Mouse (Mus musculus) spleen, postnatal 36 days (tissue): ENCODE measurements around the gene Tmem132c.
"Not testable (repeated sequence)": the region's sequence is repeated elsewhere in the genome, so short reads cannot be mapped to it uniquely, and the experiment has no call there.

Experiments
- DNase-seq, 2 experiments: peaks; one replicate each; pipeline ENCODE4 v3.0.0; 2022; ENCODE audit warnings: low spot score in 2 of 2, mixed read lengths in 1 of 2

Tmem132c gene

DNA sequence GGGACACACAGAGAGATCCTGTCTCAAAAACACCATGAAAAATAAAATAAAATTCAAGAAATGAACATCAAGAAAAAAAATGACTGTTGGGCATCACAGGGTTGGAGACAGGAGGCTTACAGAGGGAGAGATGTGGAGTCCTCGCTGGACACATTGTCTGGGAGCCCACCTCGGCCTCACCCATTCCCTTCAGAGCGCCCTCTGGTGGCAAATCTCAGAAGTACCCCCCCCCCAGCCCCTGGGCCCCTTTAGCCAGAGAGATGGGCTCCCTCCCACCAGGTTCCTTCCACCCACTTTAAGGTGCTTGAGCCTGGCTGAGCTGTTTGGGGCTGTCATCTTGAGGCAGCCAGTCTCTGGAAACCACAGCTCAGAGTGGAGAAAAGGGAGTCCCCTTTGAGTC is 99.5 kb downstream of the Tmem132c start:
- no peak for DNase-seq

DNA sequence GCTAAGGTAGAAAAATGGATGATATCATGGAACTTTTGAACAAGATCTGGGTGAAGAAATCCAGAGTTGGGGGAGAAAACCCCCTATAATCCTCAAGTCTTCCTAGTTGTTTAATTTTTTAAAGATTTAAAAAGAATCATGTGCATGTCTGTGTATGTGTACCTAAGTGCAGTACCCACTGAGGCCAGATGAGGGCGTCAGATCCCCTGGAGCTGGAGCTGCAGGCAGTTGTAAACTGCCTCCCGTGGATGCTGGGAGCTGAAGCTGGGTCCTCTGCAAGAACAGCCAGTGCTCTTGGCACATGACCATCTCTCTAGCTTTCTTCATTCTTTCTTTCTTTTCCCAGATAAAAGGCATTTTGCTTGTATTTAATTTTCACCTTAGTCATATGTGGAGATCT is 103.1 kb downstream of the Tmem132c start:
- no peak for DNase-seq

DNA sequence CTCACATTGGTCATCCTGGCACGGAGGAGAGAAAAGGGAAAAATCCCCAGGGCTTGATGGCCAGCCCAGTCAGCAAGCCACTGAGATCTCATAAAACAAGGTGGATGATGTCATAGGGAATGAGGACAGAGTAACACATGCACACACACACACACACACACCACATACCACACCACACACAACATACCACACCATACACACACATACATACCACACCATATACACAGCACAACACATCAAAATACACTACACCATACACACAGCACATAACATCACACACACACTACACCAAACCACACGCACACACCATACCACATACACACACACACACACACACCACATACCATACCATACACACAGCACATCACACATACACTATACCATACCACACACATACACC is 104.8 kb downstream of the Tmem132c start:
- no peak for DNase-seq

DNA sequence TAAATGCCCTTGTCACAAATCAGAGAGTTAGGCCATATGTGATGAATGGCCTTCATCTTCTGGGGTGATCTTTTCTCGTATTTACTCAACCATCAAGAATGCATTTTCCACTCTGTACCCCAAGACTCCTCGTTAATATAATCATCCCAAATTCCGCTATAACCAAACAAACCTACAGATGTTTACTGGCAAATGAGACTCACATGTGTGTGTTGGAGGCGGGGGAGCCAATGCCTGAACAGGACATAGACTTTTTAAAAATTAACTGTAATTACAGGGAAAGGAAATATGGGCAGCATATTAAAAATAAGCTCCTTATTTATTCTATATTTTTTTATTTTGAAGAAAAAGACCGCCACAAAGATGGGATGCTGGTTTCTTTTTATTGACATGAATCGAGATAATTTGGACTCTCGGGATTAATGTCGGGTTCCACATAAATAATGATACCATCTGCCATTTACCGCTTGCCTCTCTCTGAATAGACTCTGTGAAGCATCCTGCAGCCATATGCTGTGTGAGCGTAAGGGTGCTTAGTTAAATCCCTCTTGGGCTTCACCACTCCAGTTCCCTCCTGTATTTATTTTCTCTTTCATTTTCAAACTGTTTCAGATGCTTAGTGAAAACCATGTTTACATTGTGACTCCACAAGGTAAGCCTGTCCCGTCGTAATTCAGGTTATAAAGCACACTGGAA is 105.6 kb downstream of the Tmem132c start:
- no peak for DNase-seq

DNA sequence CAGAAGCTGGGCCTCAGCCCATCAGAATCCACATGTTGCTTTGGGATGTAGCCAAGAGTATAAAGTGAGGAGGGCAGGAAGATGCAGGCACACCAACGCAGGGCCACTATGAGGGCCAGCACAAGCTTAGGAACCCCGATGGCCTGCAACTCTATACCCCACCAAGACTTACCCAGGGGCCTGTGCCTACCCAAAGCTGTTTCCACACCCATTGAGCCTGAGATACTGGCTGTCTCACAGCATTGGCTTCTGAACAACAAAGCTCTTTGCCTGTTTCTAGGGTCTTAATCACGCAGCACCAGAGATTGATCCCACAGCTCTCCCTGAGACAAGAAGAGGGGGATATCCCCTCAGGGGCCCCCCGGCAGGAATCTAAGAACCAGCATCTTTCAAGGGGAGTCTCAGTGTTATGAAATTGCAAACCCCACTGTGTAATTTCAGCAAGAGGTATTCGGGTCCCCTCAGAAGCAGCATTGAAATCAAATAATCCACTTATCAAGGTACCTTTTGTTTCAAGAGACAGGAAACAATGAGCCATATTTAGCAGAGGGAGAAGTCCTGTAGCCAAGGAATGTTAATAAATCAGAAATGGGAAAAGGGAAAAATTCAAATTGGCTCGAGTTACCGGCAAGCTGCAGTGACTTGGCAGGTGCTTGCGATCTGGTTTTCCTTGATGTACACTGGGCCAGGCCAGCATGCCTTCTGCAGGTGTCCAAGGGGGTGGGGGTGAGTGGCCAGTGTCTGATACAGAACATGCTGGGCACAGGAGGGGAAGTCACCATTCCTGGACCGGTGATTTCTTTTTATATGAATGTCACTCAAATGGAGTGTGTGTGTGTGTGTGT is 107.8 kb downstream of the Tmem132c start:
- no peak for DNase-seq

DNA sequence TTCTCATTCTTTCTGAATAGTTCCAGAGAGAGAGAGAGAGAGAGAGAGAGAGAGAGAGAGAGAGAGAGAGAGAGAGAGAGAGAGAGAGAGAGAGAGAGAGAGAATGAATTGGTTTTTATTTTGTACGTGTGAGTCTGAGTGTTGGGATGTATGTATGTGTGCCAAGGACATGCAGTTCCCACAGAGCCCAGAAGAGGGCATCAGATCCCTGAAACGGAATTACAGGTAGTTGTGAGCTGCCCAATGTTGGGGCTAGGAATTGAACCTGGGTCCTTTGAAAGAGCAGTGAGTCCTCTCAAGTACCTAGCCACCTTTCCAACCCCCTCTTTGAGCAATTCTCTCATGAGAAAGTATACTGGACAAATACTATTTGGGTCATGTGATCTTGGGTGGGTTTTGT is 111.4 kb downstream of the Tmem132c start:
- DNase-seq, result no peak

DNA sequence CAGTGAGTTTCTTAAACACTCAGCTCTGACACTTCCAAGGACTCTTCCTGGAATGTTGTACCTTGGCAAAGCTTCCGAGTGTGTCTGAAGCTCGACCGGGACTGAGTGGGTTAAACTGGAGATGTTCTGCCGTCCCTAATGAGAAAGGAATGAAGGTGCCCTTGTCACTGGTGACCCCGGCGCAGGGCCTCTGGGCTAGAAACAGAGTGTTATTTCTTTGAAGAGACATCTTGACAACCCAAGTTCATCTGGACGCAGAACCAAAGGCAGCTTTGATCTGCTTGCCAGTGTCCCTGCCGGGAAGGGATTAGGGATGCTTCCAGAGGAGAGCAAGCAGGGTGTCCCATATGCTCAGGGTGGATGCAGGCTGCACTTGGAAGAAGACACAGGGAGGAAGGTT is 114.2 kb downstream of the Tmem132c start:
- no peak for DNase-seq

DNA sequence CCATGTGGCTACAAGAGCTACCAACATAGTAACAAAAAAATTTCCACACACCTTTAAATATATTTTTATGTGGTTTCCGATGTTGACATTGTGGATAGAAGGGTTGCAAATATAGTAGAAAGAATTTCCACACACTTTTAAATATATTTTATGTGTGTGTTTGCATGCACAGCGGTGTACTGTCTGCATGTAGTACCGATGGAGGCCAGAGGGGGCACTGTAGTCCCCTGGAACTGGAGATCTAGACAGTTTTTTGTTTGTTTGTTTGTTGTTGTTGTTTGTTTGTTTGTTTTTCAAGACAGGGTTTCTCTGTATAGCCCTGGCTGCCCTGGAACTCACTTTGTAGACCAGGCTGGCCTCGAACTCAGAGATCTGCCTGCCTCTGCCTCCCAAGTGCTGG is 116.3 kb downstream of the Tmem132c start:
- DNase-seq, result not testable (repeated sequence)

DNA sequence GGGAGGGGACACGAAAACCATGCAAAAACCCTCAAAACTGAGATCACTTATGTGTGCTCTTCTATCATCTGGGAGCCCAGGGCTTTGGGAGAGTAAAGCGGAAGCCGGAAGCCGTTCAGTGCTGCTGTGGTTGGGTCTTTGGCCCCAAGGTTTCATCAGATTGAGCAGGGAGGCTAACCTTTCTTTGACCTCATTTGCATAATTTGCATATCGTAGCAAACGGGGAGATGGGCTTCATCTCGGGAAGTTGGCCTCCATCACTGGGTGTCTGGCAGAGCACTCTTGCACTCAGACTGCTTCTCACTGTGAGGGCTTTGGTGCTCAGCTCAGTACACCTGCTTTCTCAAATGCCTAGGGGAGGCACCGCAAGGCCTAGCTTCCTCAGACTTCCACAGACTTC is 119.5 kb downstream of the Tmem132c start:
- DNase-seq, result no peak

DNA sequence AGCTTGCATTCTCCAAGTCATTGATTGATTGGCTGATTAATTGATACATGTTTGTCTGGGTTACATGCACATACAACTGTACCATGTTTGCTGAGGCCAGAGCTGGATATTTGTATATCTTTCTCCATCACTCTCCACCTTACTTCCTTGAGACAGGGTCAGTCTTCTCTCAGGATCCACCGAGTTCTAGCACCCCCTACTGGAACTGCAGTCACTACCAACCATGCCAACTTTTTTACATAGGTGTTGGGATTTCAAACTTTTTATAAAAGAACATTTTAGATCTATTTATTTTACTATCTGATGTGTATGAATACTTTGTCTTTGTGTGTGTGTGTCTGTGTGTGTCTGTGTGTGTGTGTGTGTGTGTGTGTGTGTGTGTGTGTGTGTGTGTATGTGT is 123.5 kb downstream of the Tmem132c start:
- no peak for DNase-seq

DNA sequence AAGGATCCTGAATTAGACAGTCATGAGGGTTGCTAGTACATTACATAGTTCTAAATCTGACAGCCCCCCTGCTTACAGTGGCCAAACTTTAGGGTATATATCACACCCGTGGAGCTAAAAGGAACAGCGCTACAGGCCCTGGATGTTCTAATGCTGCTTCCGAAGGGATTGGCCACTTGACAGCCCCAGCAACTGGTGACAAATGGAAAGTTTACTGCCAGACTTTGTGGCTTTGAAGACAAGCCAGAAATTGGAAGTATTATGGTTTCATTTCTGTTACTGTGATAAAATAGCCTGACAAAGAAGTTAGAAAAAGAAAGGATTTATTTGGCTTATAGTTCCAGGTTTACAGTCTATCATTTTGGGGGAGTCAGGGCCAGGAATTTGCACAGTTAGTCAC is 126.6 kb downstream of the Tmem132c start:
- DNase-seq, result no peak

DNA sequence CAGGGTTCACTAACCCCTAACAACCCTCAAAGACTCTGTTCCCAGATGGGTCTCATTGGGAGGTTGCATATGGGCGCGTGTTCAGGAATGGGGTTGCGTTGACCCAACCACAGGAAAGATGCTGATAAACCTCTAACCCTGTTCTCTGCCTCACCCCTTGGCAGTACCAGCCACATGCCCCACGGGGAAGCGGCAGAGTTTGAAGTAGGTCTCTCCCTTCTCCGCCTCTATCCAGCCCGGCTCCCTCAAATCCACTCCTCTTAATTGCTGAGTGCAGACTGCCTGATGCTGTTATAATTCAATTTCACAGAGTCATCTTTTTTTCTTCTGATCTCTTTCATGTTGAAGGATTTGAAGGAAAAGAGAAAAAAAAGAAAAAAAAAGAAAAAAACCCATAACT is 128.2 kb downstream of the Tmem132c start:
- no peak for DNase-seq

DNA sequence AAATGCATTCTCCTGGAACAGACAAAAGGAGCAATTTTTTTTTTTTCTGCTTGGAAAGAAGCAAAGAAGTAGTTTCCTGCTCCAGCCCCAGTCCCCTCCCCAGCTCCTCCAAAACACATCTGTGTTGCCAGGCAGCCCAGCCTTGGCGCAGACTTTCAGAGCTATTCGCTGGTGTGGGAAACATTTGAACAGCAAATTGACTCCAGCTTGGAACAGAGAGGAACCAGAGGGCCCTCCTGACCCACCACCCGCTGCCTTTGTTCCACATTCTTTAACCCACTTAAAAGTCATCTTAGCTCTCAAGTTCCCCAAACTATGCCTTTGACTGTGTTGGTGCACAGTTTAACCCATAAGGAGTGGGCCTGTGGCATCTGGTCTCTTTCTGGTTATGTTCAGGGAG is 128.9 kb downstream of the Tmem132c start:
- DNase-seq, result no peak

DNA sequence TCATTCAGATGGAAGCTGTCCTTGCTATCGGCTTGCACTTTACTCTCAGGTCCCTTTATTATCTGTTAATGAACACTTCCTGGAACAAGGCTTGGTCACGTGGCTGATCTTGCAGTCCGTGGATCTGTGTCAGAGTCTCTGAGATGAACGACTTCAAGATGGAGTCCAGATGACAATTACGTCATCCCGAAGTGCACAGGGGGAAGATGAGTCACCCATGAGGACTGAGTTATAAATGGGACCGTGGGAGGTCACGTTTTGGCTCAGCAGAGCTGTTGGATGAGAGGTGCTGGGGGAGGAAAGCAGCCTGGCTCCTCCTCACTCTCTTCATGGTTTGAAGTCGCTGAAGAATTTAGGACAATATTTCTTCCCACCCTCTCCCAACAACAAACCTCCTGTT is 132.6 kb downstream of the Tmem132c start:
- no peak for DNase-seq

DNA sequence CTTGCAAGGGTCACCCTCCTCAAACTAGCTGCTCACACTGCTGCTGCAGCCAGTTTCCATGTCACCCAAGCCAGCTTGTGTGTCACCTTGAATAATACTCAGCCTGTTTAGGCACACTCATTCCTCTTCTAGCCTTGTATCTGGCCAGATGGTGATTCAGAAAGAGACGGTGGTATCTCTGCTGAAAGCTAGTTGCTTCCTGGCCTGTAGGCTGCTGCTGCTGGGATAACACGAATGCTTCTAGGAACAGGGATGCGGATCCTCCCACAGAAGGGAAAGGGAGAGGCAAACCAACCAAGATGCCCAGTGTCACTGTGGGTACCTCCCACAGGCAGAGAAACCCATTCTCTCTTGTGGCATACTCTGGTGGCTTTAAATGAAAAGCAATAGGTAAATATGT is 134.0 kb downstream of the Tmem132c start:
- no peak for DNase-seq

DNA sequence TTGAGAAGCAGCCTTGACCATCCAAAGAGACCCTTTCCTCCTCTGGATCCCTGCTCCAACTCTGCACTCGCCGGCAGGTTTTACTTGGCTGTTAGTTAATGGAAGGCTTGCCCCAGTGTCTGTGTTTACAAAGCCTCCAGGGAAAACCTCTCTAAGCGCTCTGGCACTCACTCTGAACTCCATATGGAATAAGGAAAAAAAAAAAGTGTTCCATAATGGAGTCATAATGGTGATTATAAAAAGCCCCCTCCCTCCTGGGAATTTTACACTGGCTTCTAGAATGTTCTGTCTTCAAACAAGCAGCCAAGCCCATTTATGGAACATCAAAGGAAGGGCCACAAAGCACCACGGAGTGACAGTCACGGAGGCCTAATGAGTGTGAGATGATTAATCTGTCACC is 136.9 kb downstream of the Tmem132c start:
- DNase-seq, result no peak

DNA sequence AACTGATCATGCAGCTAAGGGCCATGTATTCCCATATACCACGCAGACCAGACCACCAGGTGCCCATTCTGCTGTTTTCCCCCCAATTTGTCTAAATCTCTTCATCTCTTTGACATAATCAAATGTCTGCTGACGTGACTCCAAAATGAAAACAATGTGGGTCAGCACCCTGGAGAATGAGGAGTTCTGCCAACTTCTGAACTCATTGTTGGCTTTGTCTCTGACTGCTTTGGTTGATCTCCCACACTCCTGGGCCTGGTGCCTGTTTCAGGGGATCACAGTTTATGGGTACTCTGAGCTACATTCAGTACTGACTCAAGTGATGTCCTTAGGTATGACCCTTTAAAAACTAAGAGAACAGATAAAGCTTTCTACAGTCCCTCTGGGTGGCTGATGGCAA is 137.7 kb downstream of the Tmem132c start:
- DNase-seq, result no peak

DNA sequence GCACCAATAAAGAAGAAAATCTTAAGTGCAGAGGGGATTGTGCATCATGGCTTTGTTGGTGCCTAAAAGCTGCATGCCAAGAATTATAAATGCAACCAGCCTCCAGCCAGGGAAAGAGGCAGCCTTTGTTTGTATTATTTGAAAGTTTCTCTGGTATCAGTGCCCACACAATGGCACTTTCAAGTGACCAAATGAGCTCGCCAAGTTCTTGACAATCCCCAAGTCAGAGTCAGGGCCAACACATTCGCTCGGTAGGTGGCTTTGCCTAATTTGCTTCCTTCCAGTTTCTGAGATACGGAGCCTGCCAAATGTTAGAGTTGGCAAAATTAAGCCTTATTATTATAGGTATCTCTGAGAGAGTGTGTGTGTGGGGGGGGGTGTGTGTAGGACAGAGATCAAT is 139.6 kb downstream of the Tmem132c start:
- no peak for DNase-seq

DNA sequence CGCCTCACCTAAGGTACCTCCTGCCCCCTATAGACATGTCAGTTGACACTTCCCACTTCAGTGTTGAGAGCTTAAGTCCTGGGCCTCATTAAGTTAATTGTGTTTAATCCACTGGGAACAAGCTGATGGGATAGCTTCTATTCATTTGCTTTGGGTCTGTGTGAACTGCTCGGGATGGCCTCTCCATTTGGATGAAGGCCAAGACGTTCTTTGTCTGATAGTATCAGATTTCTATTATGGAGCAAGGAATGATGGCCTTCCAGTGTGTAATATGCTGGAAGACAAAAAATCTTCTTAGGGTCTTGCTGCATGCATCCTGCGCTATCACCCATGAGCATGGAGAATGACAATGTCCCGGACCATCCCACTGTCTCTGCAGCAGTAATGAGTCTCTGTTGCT is 141.0 kb downstream of the Tmem132c start:
- no peak for DNase-seq

DNA sequence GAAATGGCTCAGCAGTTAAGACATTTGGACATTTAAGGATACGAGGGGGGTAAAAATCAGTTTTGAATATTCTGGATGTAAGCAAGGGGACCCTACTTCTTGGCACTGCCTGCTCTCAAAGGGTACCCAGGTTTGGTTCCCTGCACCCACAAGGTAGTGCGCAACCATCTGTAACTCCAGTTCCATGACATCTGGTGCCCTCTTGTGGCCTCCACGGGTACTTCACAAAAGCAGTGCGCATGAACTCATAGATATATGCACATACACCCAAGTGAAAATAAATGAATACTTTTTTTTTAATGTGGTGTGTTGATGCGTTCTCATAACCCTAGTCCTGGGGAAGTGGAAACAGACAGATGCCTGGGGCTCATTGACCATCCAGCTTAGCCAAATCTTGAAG is 149.6 kb downstream of the Tmem132c start:
- no peak for DNase-seq

DNA sequence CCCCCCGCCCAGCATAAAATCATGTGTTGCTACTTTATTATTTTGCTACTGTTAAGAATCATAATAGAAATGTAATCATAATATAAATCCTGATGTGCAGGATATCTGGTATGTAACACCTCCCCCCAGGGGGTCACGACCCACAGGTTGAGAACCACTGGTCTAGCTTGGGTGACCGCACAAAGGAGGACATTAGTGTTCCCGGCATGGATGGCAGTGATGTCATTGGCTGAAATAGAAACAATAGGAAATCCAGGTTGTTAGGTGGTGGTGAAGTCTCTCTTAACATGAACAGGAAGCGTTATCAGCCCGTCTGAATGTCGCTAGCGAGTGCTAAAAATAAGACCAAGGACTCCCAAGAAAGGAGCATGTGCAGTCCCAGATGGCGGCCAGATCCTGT is 155.3 kb downstream of the Tmem132c start:
- no peak for DNase-seq

DNA sequence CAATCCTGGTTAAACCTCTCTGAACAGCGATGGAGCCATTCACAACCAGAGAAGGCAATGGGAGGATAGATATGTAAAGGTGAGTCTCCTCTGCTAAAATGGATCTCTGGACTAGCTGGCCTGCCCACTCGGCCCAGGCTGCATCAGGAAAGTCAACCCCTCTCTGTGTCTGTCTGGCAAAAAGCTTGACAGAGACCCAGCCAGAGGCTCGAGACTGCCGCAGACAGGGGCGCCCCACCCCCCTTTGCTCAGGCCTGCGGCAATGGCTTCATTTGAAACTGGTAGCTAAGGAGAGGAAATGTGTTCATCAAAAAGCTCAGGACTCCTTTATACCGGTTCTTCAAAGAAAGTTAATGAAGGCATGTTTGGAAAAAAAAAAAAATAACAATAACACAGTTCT is 156.4 kb downstream of the Tmem132c start:
- DNase-seq, result no peak

DNA sequence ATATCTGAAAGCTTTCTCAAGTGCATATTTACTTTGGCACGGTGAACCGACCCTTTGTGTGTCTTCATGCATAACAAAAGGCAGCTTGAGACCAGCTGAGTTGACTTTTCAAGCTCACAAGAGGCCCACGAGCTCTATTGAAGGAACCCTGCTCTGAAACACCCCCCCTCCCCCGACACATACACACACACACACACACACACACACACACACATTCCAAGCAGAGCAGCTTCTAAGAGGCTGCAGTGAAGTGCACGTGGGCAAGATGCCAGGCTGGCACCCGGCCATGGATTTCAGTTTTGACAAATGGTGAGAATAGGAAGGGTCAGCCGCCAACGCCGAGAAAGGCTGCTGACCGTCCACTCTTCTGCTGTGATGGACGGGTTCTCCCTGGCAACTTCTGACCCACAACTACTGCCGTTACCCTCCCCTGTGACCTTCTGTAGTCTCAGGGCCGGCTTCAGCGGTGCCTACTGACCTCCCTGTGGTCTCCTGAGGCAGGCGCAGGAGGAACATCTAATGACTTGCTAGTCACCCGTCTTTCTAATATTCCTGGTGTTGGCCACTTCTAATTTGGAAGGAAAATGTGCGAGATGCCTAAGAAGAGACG is 163.9 kb downstream of the Tmem132c start:
- DNase-seq, result peak; percentile 3 to 4
